Mouse (Mus musculus) liver, embryonic 14.5 days (tissue): ENCODE measurements around the gene Cblc.

Experiments
- CTCF ChIP-seq: IDR thresholded peaks from 2 replicates; pipeline ENCODE4 v1.5.1; 2016; ENCODE audit warnings: antibody characterized with exemption, low read depth, control low read depth
- EP300 ChIP-seq: IDR thresholded peaks from 2 replicates; pipeline ENCODE4 v1.6.1; 2016; ENCODE audit warnings: antibody characterized with exemption, low read depth

- TF ChIP-seq CTCF = no peak
- TF ChIP-seq EP300 = no peak
Measured at GRCm38 (mm10) chr7:19755008-19755407, 41.6 kb downstream of the Cblc start.
